Mouse (Mus musculus) Muller cell, postnatal 12 days (primary cell): ENCODE measurements around the gene Exog.

Source experiments
- DNase-seq: peaks from one replicate; pipeline ENCODE4 v3.0.0-alpha.2; 2015; ENCODE audit errors: inconsistent ontology term

Exog gene

DNA sequence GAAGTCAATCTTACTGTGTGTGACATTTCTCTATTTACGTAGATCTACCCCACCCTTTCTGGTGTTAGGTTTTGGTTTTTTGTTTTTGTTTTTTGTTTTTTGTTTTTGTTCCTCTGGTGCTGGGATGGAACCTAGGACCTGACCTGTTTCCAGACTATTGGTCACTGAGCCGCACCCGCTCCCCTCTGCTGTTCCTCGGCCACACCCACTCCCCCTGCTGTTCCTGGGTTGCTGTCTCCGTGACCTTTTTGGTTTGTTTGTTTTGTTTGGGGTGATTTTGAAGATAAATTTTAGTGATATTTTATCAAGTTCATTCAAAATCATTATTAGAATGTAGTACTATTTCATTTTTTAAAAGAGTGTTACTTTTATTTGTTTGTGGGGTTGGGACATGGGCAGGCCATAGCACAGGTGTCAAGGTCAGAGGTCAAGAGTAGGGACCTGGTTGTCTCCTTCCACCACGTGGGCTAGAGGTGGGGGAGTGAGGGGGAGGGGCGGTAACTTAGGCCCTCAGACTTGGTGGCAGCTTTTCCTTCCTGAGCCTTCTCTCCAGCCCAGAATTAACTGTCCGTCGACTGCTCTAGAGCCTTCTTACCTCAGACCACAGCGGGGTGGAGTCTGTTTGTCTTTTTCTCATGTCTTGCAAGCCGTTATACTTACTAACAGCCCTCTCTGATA lies 60.4 kb downstream of the Exog start:
- DNase-seq: no peak

DNA sequence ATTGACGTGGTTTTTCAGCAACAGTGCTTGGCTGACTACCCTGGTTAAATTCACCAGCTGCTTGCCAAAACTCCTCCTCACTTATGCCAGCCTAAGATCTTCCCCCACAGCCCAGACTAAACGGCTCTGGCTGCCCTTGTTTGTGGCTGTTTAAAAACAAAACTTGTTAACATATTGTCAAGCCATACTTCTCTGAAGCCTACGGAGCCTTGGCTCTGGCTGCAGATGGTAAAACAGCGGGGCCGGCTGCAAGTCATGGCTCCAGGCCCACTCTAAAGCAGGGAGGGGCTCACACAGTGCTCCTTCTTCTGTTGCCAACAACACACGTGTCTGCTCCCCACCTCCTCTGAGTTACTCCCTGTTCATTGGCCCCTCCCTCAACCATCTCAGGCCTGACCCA lies 66.2 kb downstream of the Exog start:
- peak; percentile 36 for DNase-seq

DNA sequence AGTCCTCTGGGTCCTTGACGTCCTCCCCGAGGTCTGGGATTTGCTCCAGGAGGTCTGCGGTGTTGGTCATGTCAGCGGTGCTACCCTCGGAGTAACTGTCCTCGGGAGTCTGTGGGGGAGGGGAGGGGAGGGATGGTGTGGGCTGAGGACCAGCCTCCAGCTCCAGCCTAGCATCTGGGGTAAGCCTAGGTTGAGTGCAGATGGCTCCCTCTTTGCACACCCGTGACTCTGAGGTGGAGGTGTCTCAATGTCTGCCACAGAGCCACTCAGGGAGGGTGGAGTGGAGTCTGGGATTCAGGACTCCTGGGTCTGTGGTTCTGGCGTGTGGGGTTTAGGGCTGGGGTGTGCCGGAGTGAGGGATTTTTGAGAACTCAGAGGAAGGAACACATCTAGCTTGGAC lies 68.2 kb downstream of the Exog start:
- no peak for DNase-seq

DNA sequence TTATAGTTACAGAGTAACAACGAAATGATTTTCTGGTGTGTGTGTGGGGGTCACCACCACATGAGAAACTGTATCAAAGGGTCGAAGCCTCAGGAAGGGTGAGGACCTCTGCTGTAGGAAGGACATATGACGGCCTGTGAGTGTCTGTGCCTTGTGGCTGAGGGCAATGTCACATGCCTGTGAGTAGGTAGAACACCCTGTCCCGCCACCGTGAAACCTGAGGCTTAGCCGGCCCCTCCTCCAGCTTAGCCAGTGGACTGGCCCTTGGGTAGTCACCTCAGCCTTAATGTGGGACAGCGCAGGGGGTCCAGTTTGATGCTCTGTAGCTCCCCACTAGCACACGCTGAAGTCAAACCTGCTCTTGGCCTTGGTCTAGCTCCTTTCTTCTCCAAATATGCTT lies 69.1 kb downstream of the Exog start:
- DNase-seq: no peak

DNA sequence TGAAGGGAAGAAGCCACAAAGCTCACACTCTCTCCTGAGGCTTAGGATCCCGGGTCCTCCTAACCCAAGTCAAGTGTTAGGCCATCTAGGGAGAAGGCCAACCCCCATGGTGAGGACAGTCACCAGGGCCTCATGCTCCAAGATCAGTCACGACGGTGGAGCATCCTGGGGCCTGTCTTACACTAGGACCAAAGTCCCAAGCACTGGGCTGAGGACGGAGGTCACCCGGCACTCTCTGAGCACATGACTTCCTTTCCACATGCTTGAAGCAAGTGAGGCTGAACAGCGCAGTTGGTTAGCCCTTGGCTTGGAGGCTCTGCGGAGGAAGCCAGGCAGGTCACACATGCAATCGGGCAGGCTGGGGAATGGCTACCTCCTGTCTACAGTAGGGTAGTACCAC lies 70.2 kb downstream of the Exog start:
- DNase-seq: no peak
